Mouse (Mus musculus) layer of hippocampus, adult 2 months (tissue): ENCODE data around the gene Ffar1. TPM values are rescaled to one million over a fixed set of nuclear protein-coding genes. Genes with fewer than 3 reads are reported as not detected.

Experiments used
- DNase-seq, 2 experiments: peaks; one replicate each; pipeline ENCODE4 v3.0.0; 2022; ENCODE audit warnings: low spot score in 2 of 2
- H3K27ac ChIP-seq: fragments of 200-600 bp; 2 replicates; pipeline ENCODE4 v1.8.1; 2022
- H3K4me3 ChIP-seq: fragments of 200-600 bp; 2 replicates; pipeline ENCODE4 v1.8.1; 2022; ENCODE audit warnings: mild to moderate bottlenecking
- CTCF ChIP-seq: fragments of 200-600 bp; conservative IDR thresholded peaks from 2 replicates; pipeline ENCODE4 v1.8.1; 2022; ENCODE audit warnings: antibody characterized with exemption, mild to moderate bottlenecking, moderate library complexity
- long read RNA-seq, 2 experiments: library from polyadenylated mRNA; stranded (forward); transcript quantifications; one replicate each; pipeline ENCODE4 v2.0.0; 2021; ENCODE audit warnings: borderline mapping rate in 2 of 2
- total RNA-seq, 2 experiments: library from RNA; stranded (reverse); gene quantifications; 2 replicates each; pipeline ENCODE4 v1.2.3; 2021

Ffar1 gene
- not detected for total RNA-seq
- long read RNA-seq, experiment 1, result 0 reads
- long read RNA-seq, experiment 2, result 0 reads

DNA sequence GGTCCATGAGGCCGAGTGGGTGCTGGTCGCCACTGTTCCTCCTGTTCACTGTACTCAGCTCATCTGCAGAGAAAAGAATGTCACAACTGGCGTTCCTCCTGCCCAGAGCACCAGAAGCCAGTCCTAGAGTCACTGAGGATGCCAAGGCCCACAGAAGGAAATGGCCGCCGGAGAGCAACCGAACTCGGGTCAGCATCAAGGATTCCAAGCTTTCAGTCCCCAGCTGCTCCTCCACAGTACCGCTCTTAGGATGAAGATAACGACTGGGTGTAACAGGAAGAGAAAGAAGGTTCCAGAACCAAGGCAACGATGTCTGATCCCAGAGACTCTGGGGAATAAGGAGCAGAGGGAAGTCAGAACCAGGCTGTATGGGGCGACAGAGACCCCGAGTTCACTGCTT lies at the start of gene Ffar1:
TSS of gene Ffar1 (minus strand) at position 101 of the 400 bp plus-strand sequence.
- DNase-seq, result no peak
- Histone ChIP-seq H3K27ac (no peak within 1 kb of the TSS), H3K4me3 (no peak within 1 kb of the TSS)
- no peak for TF ChIP-seq CTCF

DNA sequence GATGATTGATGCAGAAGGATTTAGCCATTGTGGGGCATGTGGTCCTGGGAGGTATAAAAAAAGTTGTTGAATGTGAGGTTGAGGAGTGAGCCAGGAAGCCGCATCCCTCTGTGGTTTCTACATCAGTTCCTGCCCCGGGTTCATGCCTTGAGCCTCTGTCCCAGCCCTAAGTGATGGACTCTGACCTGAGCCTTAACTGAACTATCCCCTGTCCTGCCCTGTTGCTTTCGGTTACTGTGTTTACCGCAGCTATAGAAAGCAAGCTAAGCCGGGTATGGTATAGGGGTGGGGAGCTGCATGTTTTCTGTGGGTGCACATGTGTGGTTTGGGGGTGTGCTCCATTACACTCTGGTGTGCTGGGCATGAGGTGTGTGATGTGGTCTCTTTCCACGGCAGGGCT lies 48.4 kb upstream of the Ffar1 start:
- Histone ChIP-seq H3K4me3 (no peak overlapping the region), H3K27ac (no peak overlapping the region)
- DNase-seq, result no peak
- no peak for TF ChIP-seq CTCF

DNA sequence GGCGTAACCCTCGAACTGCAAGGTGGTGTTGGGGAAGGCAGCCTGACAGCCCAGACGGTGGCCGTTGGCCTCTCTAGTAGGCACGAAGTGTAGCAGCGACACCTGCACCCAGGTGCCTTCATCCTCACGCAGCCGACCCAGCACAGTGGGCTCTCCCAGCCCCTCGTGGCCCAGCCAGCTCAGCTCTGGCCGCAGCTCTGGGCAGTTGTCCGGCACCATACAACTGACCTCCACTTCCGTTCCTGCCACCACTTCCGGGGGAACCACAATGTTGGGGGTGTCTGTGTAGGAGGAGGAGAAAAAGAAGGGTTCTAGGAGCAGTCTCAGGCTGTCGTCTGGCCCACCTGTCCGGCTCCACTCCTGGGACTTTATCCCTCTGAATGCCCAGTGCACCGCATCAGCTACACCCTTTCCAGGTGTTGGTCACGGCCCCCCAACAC lies 47.6 kb upstream of the Ffar1 start:
- TF ChIP-seq CTCF, result no peak
- no peak overlapping the region; the same call in 1 of the 2 replicates for H3K4me3 ChIP-seq
- no peak overlapping the region for H3K27ac ChIP-seq
- DNase-seq, result no peak

DNA sequence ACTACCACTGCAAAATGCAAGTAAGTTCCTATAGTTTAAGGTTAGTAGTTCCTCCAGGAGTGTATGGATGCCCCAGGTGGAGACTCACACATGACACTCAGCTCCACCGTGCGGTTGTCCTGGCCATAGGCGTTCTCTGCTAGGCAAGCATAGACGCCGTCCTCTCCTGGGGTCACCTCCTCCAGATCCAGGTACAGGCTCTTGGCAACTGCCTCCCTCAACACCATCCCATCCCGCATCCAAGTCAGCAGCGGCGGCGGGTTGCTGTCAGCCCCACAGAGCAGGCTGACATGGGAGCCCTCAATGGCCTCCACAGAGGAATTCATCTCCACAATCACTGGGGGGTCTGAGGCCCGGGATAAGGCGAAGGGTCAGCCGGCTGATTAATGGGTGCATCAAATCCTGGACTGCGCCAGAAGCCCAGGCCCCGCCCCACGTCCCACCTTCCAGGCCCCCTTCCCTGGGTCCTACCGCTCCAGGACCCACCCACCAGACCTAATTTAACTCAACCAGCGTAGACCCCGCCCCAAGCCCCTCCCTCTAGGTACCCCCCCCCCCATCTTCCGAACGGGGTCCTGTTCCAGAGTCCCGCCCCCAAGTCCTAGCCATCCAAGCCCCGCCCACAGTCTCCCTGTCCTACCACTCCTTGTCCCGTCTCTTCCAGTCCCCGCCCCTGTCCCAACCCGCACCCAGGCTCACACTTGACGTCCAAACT lies 47.1 kb upstream of the Ffar1 start:
- no peak for DNase-seq
- peak overlapping the region; percentile 8; the same call in 1 of the 2 replicates for H3K4me3 ChIP-seq
- TF ChIP-seq CTCF, result 0 out of 2 replicates have a peak, but pooled peaks have one; percentile 5
- H3K27ac ChIP-seq, result no peak overlapping the region

DNA sequence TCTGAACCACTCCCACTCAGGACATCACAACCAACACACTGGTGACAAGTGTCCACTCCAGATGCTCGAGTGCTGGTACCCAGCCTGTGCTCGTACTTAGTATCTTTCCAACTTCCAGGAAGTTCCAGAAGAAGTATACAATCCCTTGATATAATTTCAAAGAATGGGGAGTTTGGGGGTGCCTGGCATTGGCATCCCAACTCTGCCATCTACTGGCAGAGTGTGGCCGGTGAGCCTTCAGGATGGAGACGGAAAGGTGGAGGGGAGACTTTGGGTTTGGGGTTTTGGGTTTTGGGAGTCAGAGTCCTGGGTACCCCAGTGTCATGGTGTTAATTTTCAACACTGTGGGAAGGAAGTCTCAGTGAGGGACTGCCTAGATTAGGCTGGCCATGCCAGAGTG lies 42.7 kb upstream of the Ffar1 start:
- Histone ChIP-seq H3K4me3 (no peak overlapping the region), H3K27ac (no peak overlapping the region)
- DNase-seq, result peak; percentile 26 to 29
- peak; percentile 85 for TF ChIP-seq CTCF

DNA sequence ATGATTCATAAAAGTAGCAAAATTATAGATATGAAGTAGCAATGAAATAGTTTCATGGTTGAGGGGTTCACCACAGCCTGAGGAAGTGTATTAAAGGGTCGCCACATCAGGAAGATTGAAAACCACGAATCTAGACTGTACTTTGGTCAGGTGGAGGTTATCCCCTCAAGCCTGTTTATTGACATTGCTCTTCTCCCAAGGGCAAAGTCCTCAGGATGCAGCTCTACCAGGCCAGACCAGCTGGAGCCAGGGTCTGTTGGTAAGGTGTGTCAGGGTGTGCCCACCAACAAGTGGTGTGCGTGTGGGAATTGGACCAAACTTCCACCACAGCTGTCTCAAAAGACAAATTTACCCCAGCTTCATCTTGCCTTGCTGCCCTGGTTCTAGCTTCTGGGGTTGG lies 33.9 kb upstream of the Ffar1 start:
- H3K27ac ChIP-seq, result no peak overlapping the region
- H3K4me3 ChIP-seq, result no peak overlapping the region
- no peak for DNase-seq
- no peak for TF ChIP-seq CTCF

DNA sequence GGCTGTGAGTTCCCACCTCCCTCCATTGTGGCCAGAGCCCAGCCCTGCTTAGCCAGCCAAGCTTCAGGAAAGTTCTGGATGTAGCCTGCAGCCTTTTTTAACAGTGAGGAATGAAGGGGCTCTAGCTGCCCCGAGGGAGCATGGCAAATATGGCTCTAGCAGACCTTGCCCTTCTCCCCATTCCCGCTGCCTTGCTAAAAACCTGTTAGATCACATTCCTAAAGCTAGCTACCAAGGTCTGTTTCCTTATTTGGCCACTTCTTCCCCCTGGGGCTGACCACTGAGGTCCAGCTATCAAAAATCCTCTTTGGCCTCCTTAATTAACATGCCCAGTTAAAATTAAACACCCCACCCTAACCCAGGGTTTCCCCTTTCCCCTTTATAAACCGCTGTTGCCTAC lies 31.2 kb upstream of the Ffar1 start:
- H3K27ac ChIP-seq, result no peak overlapping the region
- TF ChIP-seq CTCF, result no peak
- H3K4me3 ChIP-seq, result no peak overlapping the region
- no peak for DNase-seq

DNA sequence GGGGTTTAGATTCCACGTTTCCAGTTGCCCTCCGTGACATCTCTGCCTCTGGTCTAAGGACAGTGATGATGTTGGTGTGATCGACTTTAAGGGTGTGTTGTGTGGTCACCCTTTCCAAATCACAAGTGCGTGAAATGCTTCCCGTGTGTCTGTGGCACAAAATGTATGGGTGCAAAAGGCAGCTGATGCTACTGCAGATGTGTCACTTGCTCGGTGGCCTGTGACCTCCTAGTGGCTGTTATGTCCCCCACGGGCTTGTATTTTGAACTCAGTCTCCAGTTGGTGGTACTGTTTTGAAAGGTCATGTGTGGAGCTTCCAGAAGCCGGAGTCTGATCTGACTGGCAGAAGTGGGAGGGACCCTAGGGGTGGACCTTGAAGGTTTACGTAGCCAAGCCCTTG lies 30.4 kb upstream of the Ffar1 start:
- H3K27ac ChIP-seq, result no peak overlapping the region
- H3K4me3 ChIP-seq, result no peak overlapping the region
- no peak for TF ChIP-seq CTCF
- no peak for DNase-seq

DNA sequence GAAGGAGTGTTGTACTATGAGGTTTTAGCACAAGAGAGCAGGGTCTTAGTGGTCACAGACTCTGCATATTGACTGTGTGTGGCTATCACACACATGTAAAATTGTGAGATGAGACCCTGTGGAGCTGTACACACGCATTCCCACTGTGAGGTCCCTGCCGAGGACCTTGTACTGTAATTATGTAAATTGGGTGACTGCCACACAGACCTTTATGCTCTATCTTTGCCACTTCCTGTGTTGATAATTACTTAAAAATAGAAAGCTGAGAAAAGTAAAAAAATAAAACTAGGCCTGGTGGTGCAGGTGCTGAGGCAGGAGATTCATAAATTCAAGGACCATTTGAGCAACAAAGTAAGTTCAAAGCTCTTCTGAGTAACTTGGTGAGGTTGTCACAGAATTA lies 29.3 kb upstream of the Ffar1 start:
- Histone ChIP-seq H3K27ac (no peak overlapping the region), H3K4me3 (no peak overlapping the region)
- DNase-seq, result no peak
- no peak for TF ChIP-seq CTCF

DNA sequence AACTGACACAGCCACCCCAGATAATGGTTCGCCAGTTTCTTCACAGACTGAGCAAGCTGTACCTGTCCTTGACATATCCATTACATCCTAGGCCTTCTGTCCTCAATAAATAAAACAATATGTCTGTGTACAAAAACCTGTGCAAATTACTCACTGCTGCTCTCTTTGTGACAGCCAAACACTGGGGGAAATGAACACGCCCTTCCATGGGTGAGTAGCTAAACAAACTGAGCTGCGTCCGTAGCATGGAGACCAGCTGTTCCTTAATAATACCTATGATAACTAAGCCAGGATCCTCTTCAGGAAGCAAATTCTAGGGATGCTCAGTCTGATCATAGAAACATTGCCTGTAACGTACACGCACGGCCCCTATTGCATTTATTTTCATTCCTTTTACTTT lies 27.4 kb upstream of the Ffar1 start:
- DNase-seq, result no peak

DNA sequence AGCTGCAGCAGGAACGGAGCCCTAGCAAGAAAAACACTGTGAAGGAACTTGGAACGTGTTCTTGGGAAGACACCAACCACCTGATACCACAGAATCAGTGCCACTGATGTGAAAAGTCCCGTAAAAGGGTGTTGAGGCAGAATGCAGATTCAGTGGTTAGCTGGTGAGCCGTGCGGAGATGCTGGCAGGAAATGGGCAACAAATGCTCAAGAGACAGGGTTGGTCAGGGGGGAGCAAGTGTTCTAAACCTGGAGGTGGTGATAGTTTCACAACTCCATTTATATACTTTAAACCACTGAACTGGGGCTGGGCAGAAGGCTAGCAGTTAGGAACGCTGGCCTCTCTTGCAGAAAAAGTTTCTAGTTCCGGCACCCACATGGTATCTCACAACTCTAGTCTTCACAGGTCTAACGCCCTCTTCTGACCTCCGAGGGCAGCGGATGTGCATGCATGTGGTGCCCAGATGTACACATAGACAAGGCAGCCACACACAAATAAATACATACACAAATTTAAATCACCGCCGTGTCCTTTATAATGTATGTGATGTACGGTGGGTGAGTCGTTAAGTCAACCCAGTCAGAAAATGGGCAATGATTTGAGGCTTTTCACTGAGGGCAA lies 26.3 kb upstream of the Ffar1 start:
- DNase-seq, result no peak
- Histone ChIP-seq H3K4me3 (no peak overlapping the region), H3K27ac (no peak overlapping the region)
- no peak for TF ChIP-seq CTCF

More for the DNA sequence above, 27.4 kb upstream of the Ffar1 start:
- TF ChIP-seq CTCF, result no peak
- Histone ChIP-seq H3K27ac (no peak overlapping the region), H3K4me3 (no peak overlapping the region)

DNA sequence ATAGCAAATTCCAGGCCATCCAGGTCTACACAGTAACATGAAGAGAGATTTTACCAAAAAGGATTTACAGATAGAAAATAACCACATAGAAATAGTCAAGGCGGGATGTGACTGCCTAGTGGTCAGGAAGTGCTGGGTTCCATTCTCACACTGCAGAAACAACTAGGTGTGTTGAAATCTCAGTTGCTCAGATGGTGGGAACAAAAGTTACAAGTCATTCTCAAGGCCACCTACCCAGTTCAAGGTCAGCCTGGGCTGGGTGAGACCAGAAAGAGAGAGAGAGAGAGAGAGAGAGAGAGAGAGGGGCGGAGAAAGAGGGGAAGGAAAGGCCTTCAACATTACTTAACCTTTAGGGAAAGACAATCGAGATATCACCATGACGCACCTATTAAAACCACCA lies 25.5 kb upstream of the Ffar1 start:
- DNase-seq, result no peak
- TF ChIP-seq CTCF, result no peak
- Histone ChIP-seq H3K4me3 (no peak overlapping the region), H3K27ac (no peak overlapping the region)

DNA sequence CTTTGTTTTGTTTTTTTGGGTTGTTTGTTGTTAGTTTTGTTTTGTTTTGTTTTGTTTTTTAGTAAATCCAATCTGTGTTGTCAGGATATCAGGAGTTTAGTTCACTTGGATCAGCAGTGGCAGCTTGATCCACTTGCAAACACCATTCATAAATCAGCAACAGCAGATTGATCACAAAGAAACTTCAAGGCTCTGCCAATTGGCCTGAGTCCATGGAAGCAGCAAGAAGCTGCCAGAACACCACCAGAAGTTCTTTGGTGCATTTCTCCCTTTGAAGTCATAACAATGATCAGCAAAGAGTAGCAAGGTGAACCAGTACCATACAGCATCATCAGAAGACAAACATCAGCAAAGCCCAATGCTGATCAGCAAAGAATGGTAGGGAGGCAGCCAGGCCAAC lies 22.7 kb upstream of the Ffar1 start:
- Histone ChIP-seq H3K4me3 (no peak overlapping the region), H3K27ac (no peak overlapping the region)
- no peak for TF ChIP-seq CTCF
- DNase-seq, result no peak

DNA sequence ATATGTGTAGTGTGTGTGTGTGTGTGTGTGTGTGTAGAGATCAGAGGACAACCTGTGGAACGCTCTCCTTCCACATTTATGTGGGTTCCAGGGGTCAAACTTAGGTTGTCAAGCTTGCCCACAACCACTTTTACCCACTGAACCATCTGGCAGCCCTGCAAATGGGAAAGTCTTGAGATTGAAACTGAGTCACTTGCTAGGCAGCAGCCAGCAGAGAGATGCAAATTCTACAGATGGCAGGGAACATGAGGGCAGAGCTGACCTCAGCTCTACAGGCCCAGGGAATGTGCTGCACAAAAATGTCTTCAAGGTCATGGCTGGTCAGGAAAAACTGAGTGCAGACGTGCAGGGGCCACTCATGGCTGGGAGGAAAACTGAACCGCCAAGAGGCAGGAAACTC lies 20.0 kb upstream of the Ffar1 start:
- H3K27ac ChIP-seq, result no peak overlapping the region
- no peak for DNase-seq
- no peak for TF ChIP-seq CTCF
- H3K4me3 ChIP-seq, result no peak overlapping the region
